Mouse (Mus musculus) midbrain, embryonic 14.5 days (tissue): ENCODE data around the gene Pir. TPM values are rescaled to one million over a fixed set of nuclear protein-coding genes. Genes with fewer than 3 reads are reported as not detected.

Experiments used
- ATAC-seq: fragments of 200-750 bp; cut with Nextera tagmentation; 2 replicates; pipeline ENCODE4 v1.8.0; 2017; ENCODE audit warnings: moderate number of reproducible peaks, moderate library complexity; ENCODE audit not compliant: low FRiP score, low TSS enrichment
- DNase-seq: peaks from one replicate; pipeline ENCODE4 v3.0.0-alpha.2; 2015
- H3K27ac ChIP-seq: fragments of 300-500 bp; sonication (generic); replicated peaks from 2 replicates; pipeline ENCODE4 v1.5.1; 2014; ENCODE audit warnings: mild to moderate bottlenecking, low read depth, low read length, moderate library complexity
- H3K27me3 ChIP-seq: fragments of 300-500 bp; sonication (generic); 2 replicates; pipeline ENCODE4 v1.6.1; 2014; ENCODE audit warnings: low read length, control low read depth, mixed read lengths; ENCODE audit not compliant: control insufficient read depth, insufficient read depth
- H3K36me3 ChIP-seq: fragments of 300-500 bp; sonication (generic); 2 replicates; pipeline ENCODE4 v1.6.1; 2014; ENCODE audit warnings: low read length, control low read depth; ENCODE audit not compliant: control insufficient read depth, insufficient read depth
- H3K4me1 ChIP-seq: fragments of 300-500 bp; sonication (generic); 2 replicates; pipeline ENCODE4 v1.6.1; 2014; ENCODE audit warnings: mild to moderate bottlenecking, antibody characterized with exemption, low read length, control low read depth; ENCODE audit not compliant: control insufficient read depth, insufficient read depth
- H3K4me2 ChIP-seq: fragments of 300-500 bp; sonication (generic); 2 replicates; pipeline ENCODE4 v1.6.1; 2014; ENCODE audit warnings: mild to moderate bottlenecking, low read length, moderate library complexity
- H3K4me3 ChIP-seq: fragments of 300-500 bp; sonication (generic); replicated peaks from 2 replicates; pipeline ENCODE4 v1.5.1; 2014; ENCODE audit warnings: low read depth, low read length
- H3K9ac ChIP-seq: fragments of 300-500 bp; sonication (generic); replicated peaks from 2 replicates; pipeline ENCODE4 v1.6.1; 2014; ENCODE audit warnings: mild to moderate bottlenecking, low read length, moderate library complexity
- H3K9me3 ChIP-seq: fragments of 300-500 bp; sonication (generic); 2 replicates; pipeline ENCODE4 v1.6.1; 2016; ENCODE audit warnings: low read length, control low read depth, mixed read lengths; ENCODE audit not compliant: control insufficient read depth
- WGBS: fragments of 180-500 bp; shearing (Covaris S2); extraction: QIAGEN DNeasy Blood & Tissue Kit; methylation state at CpG from one replicate; pipeline ENCODE4 v1.1.7; 2014; 5-methylcytosine and 5-hydroxymethylcytosine counted together
- polyA plus RNA-seq: library from polyadenylated mRNA; unstranded; fragments of >200 nt; fragmentation: Nextera tagmentation; extraction: Ambion mirVana; gene quantifications from 2 replicates; pipeline ENCODE4 v1.2.1, GENCODE M21; 2014

Gene Pir
- polyA plus RNA-seq, 1 experiment from 2014 or later, result 2.6 TPM

- 61% methylated on average over 3 of the region's 3 CpGs for WGBS
- H3K27me3 ChIP-seq, result no peaks in the 10 kb centered on the region
- ATAC-seq (no peak), DNase-seq (no peak)
- H3K4me3 ChIP-seq, result peak overlapping the region; percentile 49
- H3K4me2 ChIP-seq, result peak overlapping the region; percentile 59
- peaks cover 3% of the 10 kb centered on the region; the same call in 1 of the 2 replicates for H3K4me1 ChIP-seq
- no peaks in the 10 kb centered on the region for H3K36me3 ChIP-seq
- no peak overlapping the region for H3K9ac ChIP-seq
- H3K27ac ChIP-seq, result no peak overlapping the region
- H3K9me3 ChIP-seq, result no peaks in the 10 kb centered on the region
Measured at GRCm38 (mm10) chrX:164420518-164420917, 151.3 kb downstream of the Pir start.

Other genes with a start within 250 kb of the Pir start
- gene Car5b, start 241.4 kb upstream of the Pir start, polyA plus RNA-seq, result 0.08 and 0.26 TPM in 2 replicates
- 21.8 and 21.9 TPM in 2 replicates for gene Siah1b, start 192.9 kb upstream of the Pir start, polyA plus RNA-seq
- not detected in 2 replicates for gene Cltrn, start 180.5 kb upstream of the Pir start, polyA plus RNA-seq
- gene Ace2, start 130.0 kb upstream of the Pir start, polyA plus RNA-seq, result 0.08 TPM in 1 of 2 replicates, not detected in the other
- gene Bmx, start 11.2 kb upstream of the Pir start, polyA plus RNA-seq, result 0.51 TPM in 1 of 2 replicates, not detected in the other
- gene Vegfd, start 104.0 kb downstream of the Pir start, polyA plus RNA-seq, result 0.17 TPM in 1 of 2 replicates, not detected in the other
- gene Piga, start 150.4 kb downstream of the Pir start, polyA plus RNA-seq, result 3.6 and 5.9 TPM in 2 replicates
- not detected in 2 replicates for gene Asb11, start 167.6 kb downstream of the Pir start, polyA plus RNA-seq
- not detected in 2 replicates for gene Asb9, start 237.0 kb downstream of the Pir start, polyA plus RNA-seq